Mouse (Mus musculus): ENCODE results near the gene Comt.

The Comt gene

GRCm38 (mm10) chr16:18411026-18411649, 15.5 kb downstream of the Comt start:
- DNase-seq (ENCODE audit: low spot score): no peak

- no peak for DNase-seq (ENCODE audit: low spot score)
Measured at GRCm38 (mm10) chr16:18410418-18410817, 16.2 kb downstream of the Comt start.

- DNase-seq (ENCODE audit: low spot score): no peak
Measured at GRCm38 (mm10) chr16:18409776-18410175, 16.9 kb downstream of the Comt start.

GRCm38 (mm10) chr16:18407912-18408311, 18.7 kb downstream of the Comt start:
- DNase-seq (ENCODE audit: low spot score): no peak

- DNase-seq (ENCODE audit: low spot score): peak; percentile 49
Measured at GRCm38 (mm10) chr16:18406293-18406692, 20.4 kb downstream of the Comt start.

- DNase-seq (ENCODE audit: low spot score): no peak
Measured at GRCm38 (mm10) chr16:18405876-18406275, 20.8 kb downstream of the Comt start.

GRCm38 (mm10) chr16:18405091-18405854, 21.4 kb downstream of the Comt start:
- no peak for DNase-seq (ENCODE audit: low spot score)

- no peak for DNase-seq (ENCODE audit: low spot score)
Measured at GRCm38 (mm10) chr16:18403285-18403684, 23.4 kb downstream of the Comt start.

- no peak for DNase-seq (ENCODE audit: low spot score)
Measured at GRCm38 (mm10) chr16:18400472-18401216, 26.0 kb downstream of the Comt start.

GRCm38 (mm10) chr16:18400028-18400427, 26.6 kb downstream of the Comt start:
- no peak for DNase-seq (ENCODE audit: low spot score)

GRCm38 (mm10) chr16:18396791-18397621, 29.6 kb downstream of the Comt start:
- no peak for DNase-seq (ENCODE audit: low spot score)

- DNase-seq (ENCODE audit: low spot score): no peak
Measured at GRCm38 (mm10) chr16:18396201-18396600, 30.5 kb downstream of the Comt start.

- DNase-seq (ENCODE audit: low spot score): no peak
Measured at GRCm38 (mm10) chr16:18395620-18396036, 31.0 kb downstream of the Comt start.

- no peak for DNase-seq (ENCODE audit: low spot score)
Measured at GRCm38 (mm10) chr16:18394777-18395619, 31.7 kb downstream of the Comt start.

GRCm38 (mm10) chr16:18394056-18394455, 32.6 kb downstream of the Comt start:
- DNase-seq (ENCODE audit: low spot score): no peak

- no peak for DNase-seq (ENCODE audit: low spot score)
Measured at GRCm38 (mm10) chr16:18393595-18393994, 33.1 kb downstream of the Comt start.

GRCm38 (mm10) chr16:18392469-18393426, 33.9 kb downstream of the Comt start:
- DNase-seq (ENCODE audit: low spot score): peak; percentile 89

GRCm38 (mm10) chr16:18391728-18392127, 34.9 kb downstream of the Comt start:
- DNase-seq (ENCODE audit: low spot score): no peak

GRCm38 (mm10) chr16:18391127-18391526, 35.5 kb downstream of the Comt start:
- no peak for DNase-seq (ENCODE audit: low spot score)

GRCm38 (mm10) chr16:18390399-18390798, 36.3 kb downstream of the Comt start:
- no peak for DNase-seq (ENCODE audit: low spot score)
